In the genomic region with DNA sequence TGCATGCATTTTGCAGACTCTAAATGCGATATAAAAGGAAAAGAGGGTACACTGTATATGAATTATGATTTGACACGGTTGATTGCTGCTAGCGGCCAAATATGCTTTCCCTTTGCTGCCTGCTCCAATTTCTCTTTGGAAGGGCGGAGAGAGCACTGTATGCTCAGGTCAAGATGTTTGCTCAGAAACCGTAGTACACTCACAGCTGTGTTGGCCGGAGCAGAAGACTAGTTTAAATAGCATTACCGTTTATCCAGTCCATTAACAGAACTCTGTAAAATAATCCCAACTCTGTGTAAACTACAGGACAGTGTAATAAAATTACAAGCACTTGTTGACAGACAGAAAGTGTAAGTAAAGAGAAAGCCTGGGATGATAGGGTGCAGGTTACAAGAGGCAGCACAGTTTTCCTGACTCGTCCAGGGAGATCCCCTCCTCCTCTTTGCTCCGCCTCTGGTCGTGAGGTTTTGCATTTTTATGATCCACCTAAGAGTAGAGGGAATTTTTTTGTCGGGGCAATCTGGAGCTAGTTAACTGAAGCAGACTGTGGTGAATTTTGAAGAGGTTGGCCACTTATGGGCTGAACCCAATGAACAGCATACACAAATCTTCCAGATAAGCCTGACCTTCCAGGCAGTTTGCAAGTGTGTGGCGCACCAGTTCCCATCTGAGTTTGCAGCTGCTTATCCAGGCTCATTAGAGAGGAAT, we compare ENCODE assay signal across 12 mouse cellular contexts. TPM values are rescaled to one million over a fixed set of nuclear protein-coding genes. Genes with fewer than 3 reads are reported as not detected.
DNase-seq lines count a peak whose midpoint lies in the region; ATAC-seq lines count a peak whose summit lies in the region.
"Had no signal": no experiment of that assay in that cellular context is flagged by ENCODE, and none has a peak within 500 bp of the region (broad histone marks: within the 10 kb centered on the region; RNA-seq: fewer than 3 reads in every experiment).

No protein-coding gene starts in this region.

- 22% methylated on average over 12 of the region's 12 CpGs for WGBS in kidney, embryonic 14.5 days
- WGBS in embryonic facial prominence, embryonic 10.5 days: 49% methylated on average over 12 of the region's 12 CpGs
- 21% methylated on average over 12 of the region's 12 CpGs for WGBS in kidney, embryonic 16.5 days

- peaks cover 9% of the 10 kb centered on the region; the same call in 1 of the 2 replicates for H3K36me3 ChIP-seq in kidney, embryonic 14.5 days (ENCODE audit: control insufficient read depth, insufficient read depth, low read length)
- peaks cover 19% of the 10 kb centered on the region for H3K36me3 ChIP-seq in embryonic facial prominence, embryonic 10.5 days (replicated peaks)
- 0 out of 2 replicates have a peak, but pooled peaks cover 3% of the 10 kb centered on the region for H3K36me3 ChIP-seq in kidney, embryonic 16.5 days (ENCODE audit: insufficient read depth, low read length)
- H3K36me3 ChIP-seq: liver, embryonic 15.5 days had no signal

- ATAC-seq in kidney, embryonic 14.5 days (ENCODE audit: low FRiP score, low TSS enrichment): peak; percentile 75
- ATAC-seq in kidney, embryonic 16.5 days (ENCODE audit: low FRiP score, low TSS enrichment): 0 out of 2 replicates have a peak, but pooled peaks have one; percentile 51
- ATAC-seq in inflammation-experienced regulatory T-cells, adult 6 months: no peak

- H3K9ac ChIP-seq in kidney, embryonic 14.5 days (ENCODE audit: low read depth, low read length): no peak overlapping the region
- H3K9ac ChIP-seq in kidney, embryonic 16.5 days (replicated peaks; ENCODE audit: low read length): no peak overlapping the region
- H3K9ac ChIP-seq: liver, embryonic 15.5 days had no signal

- H3K27me3 ChIP-seq in kidney, embryonic 14.5 days (ENCODE audit: control insufficient read depth, insufficient read depth, low read length): no peaks in the 10 kb centered on the region
- no peaks in the 10 kb centered on the region for H3K27me3 ChIP-seq in embryonic facial prominence, embryonic 10.5 days (replicated peaks; ENCODE audit: low read depth, poor library complexity, severe bottlenecking)
- H3K27me3 ChIP-seq in kidney, embryonic 16.5 days (ENCODE audit: insufficient read depth, low read length): no peaks in the 10 kb centered on the region
- H3K27me3 ChIP-seq: liver, embryonic 15.5 days had no signal

- no peak for DNase-seq in kidney, postnatal 25 days
- DNase-seq in embryonic facial prominence, embryonic 10.5 days (ENCODE audit: low spot score): peak; percentile 40
- DNase-seq in retina, postnatal 1 day: peak; percentile 48
- no peak for DNase-seq in thymus, postnatal 14 days
- no peak for DNase-seq in layer of hippocampus, adult 9-10 months (ENCODE audit: low spot score)
- DNase-seq: adrenal gland, adult 2 months; gastrocnemius, postnatal 10 days had no signal

- H3K4me3 ChIP-seq in kidney, embryonic 14.5 days (ENCODE audit: low read length): no peak overlapping the region
- H3K4me3 ChIP-seq in embryonic facial prominence, embryonic 10.5 days: no peak overlapping the region
- no peak overlapping the region for H3K4me3 ChIP-seq in kidney, embryonic 16.5 days (ENCODE audit: low read length)
- H3K4me3 ChIP-seq: erythroblast, embryonic 14.5 days; liver, embryonic 15.5 days had no signal

- H3K9me3 ChIP-seq in kidney, embryonic 14.5 days (ENCODE audit: control insufficient read depth, low read length): no peaks in the 10 kb centered on the region
- H3K9me3 ChIP-seq in embryonic facial prominence, embryonic 10.5 days: no peaks in the 10 kb centered on the region
- H3K9me3 ChIP-seq in kidney, embryonic 16.5 days (ENCODE audit: low read length): no peaks in the 10 kb centered on the region
- H3K9me3 ChIP-seq: liver, embryonic 15.5 days had no signal

- no peak overlapping the region for H3K27ac ChIP-seq in kidney, embryonic 14.5 days (ENCODE audit: low read depth, low read length)
- H3K27ac ChIP-seq in embryonic facial prominence, embryonic 10.5 days (replicated peaks): no peak overlapping the region
- no peak overlapping the region for H3K27ac ChIP-seq in kidney, embryonic 16.5 days (ENCODE audit: low read length)
- H3K27ac ChIP-seq: liver, embryonic 15.5 days had no signal

- H3K4me2 ChIP-seq in kidney, embryonic 14.5 days (replicated peaks; ENCODE audit: low read depth, low read length): no peak overlapping the region; the same call in 1 of the 2 replicates
- H3K4me2 ChIP-seq in kidney, embryonic 16.5 days (replicated peaks; ENCODE audit: low read depth, low read length): peak overlapping the region; percentile 20
- H3K4me2 ChIP-seq: liver, embryonic 15.5 days had no signal

- peaks cover 6% of the 10 kb centered on the region for H3K4me1 ChIP-seq in kidney, embryonic 14.5 days (ENCODE audit: control insufficient read depth, insufficient read depth, low read length)
- peaks cover 19% of the 10 kb centered on the region for H3K4me1 ChIP-seq in embryonic facial prominence, embryonic 10.5 days
- H3K4me1 ChIP-seq in kidney, embryonic 16.5 days (ENCODE audit: insufficient read depth, low read length): peaks cover 9% of the 10 kb centered on the region; the same call in 1 of the 2 replicates
- H3K4me1 ChIP-seq: liver, embryonic 15.5 days had no signal

RNA-seq across cellular contexts. Expression of gene Slit2, which starts 20.9 kb away (rescaled TPM):
- 33.2 and 50.5 TPM in 2 replicates for polyA plus RNA-seq in kidney, embryonic 14.5 days (2014; fragmentation: Nextera tagmentation; extraction: Ambion mirVana)
- 24.2 and 27.0 TPM in 2 replicates for polyA plus RNA-seq in embryonic facial prominence, embryonic 10.5 days (2016; fragmentation: Nextera tagmentation; extraction: Ambion mirVana)
- polyA plus RNA-seq in kidney, embryonic 16.5 days (2015; fragmentation: Nextera tagmentation; extraction: Ambion mirVana): 32.6 and 36.4 TPM in 2 replicates
- polyA plus RNA-seq in inflammation-experienced regulatory T-cells, adult 6 months (2017; shearing (Covaris generic)): under 1 TPM; 0.15 to 0.27 (median 0.17) TPM

Comparison
In these comparisons a context has a peak if more than half of its experiments do, and no peak if none do; other contexts are left out.
1. DNase-seq: peak in embryonic facial prominence, embryonic 10.5 days (single experiment) and retina, postnatal 1 day (single experiment); none in kidney, postnatal 25 days (0 of 2), thymus, postnatal 14 days (single experiment) and layer of hippocampus, adult 9-10 months (single experiment).
2. RNA of gene Slit2, which starts 20.9 kb away (polyA plus RNA-seq): 33.2 to 50.5 TPM in kidney, embryonic 14.5 days, 32.6 to 36.4 TPM in kidney, embryonic 16.5 days and 24.2 to 27.0 TPM in embryonic facial prominence, embryonic 10.5 days; 0.15 to 0.27 TPM in inflammation-experienced regulatory T-cells, adult 6 months; every median in the first group is over 10 times any median in the second.